Mouse (Mus musculus): Measurements from ENCODE around the gene Pcgf2.
"Not testable (repeated sequence)": the region's sequence is repeated elsewhere in the genome, so short reads cannot be mapped to it uniquely, and the experiment has no call there.

The Pcgf2 gene

GRCm38 (mm10) chr11:97648541-97648940, 51.8 kb downstream of the Pcgf2 start:
- DNase-seq, result not testable (repeated sequence)

GRCm38 (mm10) chr11:97644834-97645233, 55.5 kb downstream of the Pcgf2 start:
- DNase-seq, result peak; percentile 86

GRCm38 (mm10) chr11:97643380-97644055, 56.8 kb downstream of the Pcgf2 start:
- no peak for DNase-seq

- no peak for DNase-seq
Observed at GRCm38 (mm10) chr11:97642746-97643145, 57.6 kb downstream of the Pcgf2 start.

GRCm38 (mm10) chr11:97641668-97642067, 58.6 kb downstream of the Pcgf2 start:
- no peak for DNase-seq
